Mouse (Mus musculus): ENCODE results near the gene Plekhd1. TPM values are rescaled to one million over a fixed set of nuclear protein-coding genes. Genes with fewer than 3 reads are reported as not detected.

Plekhd1 gene
- polyA plus RNA-seq, 1 experiment from 2014 or later: 0.70 TPM

GRCm38 (mm10) chr12:80729758-80730530 is 37.6 kb downstream of the Plekhd1 start:
- Histone ChIP-seq H3K27me3 (replicated peaks; ENCODE audit: control insufficient read depth, insufficient read depth, low read length) (no peaks in the 10 kb centered on the region; the same call in 1 of the 2 replicates), H3K9me3 (ENCODE audit: control insufficient read depth, low read length) (no peaks in the 10 kb centered on the region), H3K36me3 (ENCODE audit: control insufficient read depth, insufficient read depth, low read length) (no peaks in the 10 kb centered on the region), H3K4me1 (replicated peaks; ENCODE audit: control insufficient read depth, insufficient read depth, low read length) (peaks cover under 1% of the 10 kb centered on the region), H3K27ac (ENCODE audit: low read depth, low read length) (no peak overlapping the region), H3K9ac (ENCODE audit: low read depth, low read length) (no peak overlapping the region), H3K4me3 (ENCODE audit: low read depth, low read length) (no peak overlapping the region), H3K4me2 (no peak overlapping the region)
- ATAC-seq (replicated peaks; ENCODE audit: low FRiP score): no peak
- 78% methylated on average over 12 of the region's 12 CpGs for WGBS
- no peak for DNase-seq (ENCODE audit: low spot score)

GRCm38 (mm10) chr12:80730567-80730966 is 38.2 kb downstream of the Plekhd1 start:
- Histone ChIP-seq H3K4me2 (peak overlapping the region; percentile 19; the same call in 1 of the 2 replicates), H3K9me3 (ENCODE audit: control insufficient read depth, low read length) (no peaks in the 10 kb centered on the region), H3K9ac (ENCODE audit: low read depth, low read length) (no peak overlapping the region), H3K27ac (ENCODE audit: low read depth, low read length) (no peak overlapping the region), H3K36me3 (ENCODE audit: control insufficient read depth, insufficient read depth, low read length) (no peaks in the 10 kb centered on the region), H3K4me3 (ENCODE audit: low read depth, low read length) (no peak overlapping the region), H3K4me1 (replicated peaks; ENCODE audit: control insufficient read depth, insufficient read depth, low read length) (peaks cover 4% of the 10 kb centered on the region), H3K27me3 (replicated peaks; ENCODE audit: control insufficient read depth, insufficient read depth, low read length) (no peaks in the 10 kb centered on the region; the same call in 1 of the 2 replicates)
- WGBS: 15% methylated on average over 9 of the region's 9 CpGs
- peak; percentile 53 for DNase-seq (ENCODE audit: low spot score)
- no peak for ATAC-seq (replicated peaks; ENCODE audit: low FRiP score)

GRCm38 (mm10) chr12:80734526-80735470 is 42.4 kb downstream of the Plekhd1 start:
- no peaks in the 10 kb centered on the region for H3K36me3 ChIP-seq (ENCODE audit: control insufficient read depth, insufficient read depth, low read length)
- H3K27me3 ChIP-seq (replicated peaks; ENCODE audit: control insufficient read depth, insufficient read depth, low read length): peaks cover 27% of the 10 kb centered on the region
- H3K27ac ChIP-seq (ENCODE audit: low read depth, low read length): no peak overlapping the region
- H3K9ac ChIP-seq (ENCODE audit: low read depth, low read length): no peak overlapping the region
- ATAC-seq (replicated peaks; ENCODE audit: low FRiP score) (no peak), DNase-seq (ENCODE audit: low spot score) (no peak)
- H3K9me3 ChIP-seq (ENCODE audit: control insufficient read depth, low read length): no peaks in the 10 kb centered on the region
- H3K4me3 ChIP-seq (ENCODE audit: low read depth, low read length): no peak overlapping the region
- H3K4me2 ChIP-seq: no peak overlapping the region
- 47% methylated on average over 13 of the region's 13 CpGs for WGBS
- peaks cover 4% of the 10 kb centered on the region for H3K4me1 ChIP-seq (replicated peaks; ENCODE audit: control insufficient read depth, insufficient read depth, low read length)

- Histone ChIP-seq H3K27me3 (replicated peaks; ENCODE audit: control insufficient read depth, insufficient read depth, low read length) (peaks cover 39% of the 10 kb centered on the region), H3K36me3 (ENCODE audit: control insufficient read depth, insufficient read depth, low read length) (no peaks in the 10 kb centered on the region), H3K4me3 (ENCODE audit: low read depth, low read length) (no peak overlapping the region), H3K4me1 (replicated peaks; ENCODE audit: control insufficient read depth, insufficient read depth, low read length) (peaks cover 4% of the 10 kb centered on the region), H3K9ac (ENCODE audit: low read depth, low read length) (no peak overlapping the region), H3K27ac (ENCODE audit: low read depth, low read length) (no peak overlapping the region), H3K4me2 (no peak overlapping the region), H3K9me3 (ENCODE audit: control insufficient read depth, low read length) (no peaks in the 10 kb centered on the region)
- ATAC-seq (replicated peaks; ENCODE audit: low FRiP score) (no peak), DNase-seq (ENCODE audit: low spot score) (no peak)
- WGBS: 40% methylated on average over 13 of the region's 13 CpGs
Observed at GRCm38 (mm10) chr12:80736464-80737282, 44.3 kb downstream of the Plekhd1 start.

- 66% methylated on average over 5 of the region's 5 CpGs for WGBS
- no peak overlapping the region for H3K4me2 ChIP-seq
- no peak overlapping the region for H3K9ac ChIP-seq (ENCODE audit: low read depth, low read length)
- DNase-seq (ENCODE audit: low spot score) (no peak), ATAC-seq (replicated peaks; ENCODE audit: low FRiP score) (no peak)
- no peaks in the 10 kb centered on the region for H3K9me3 ChIP-seq (ENCODE audit: control insufficient read depth, low read length)
- H3K27ac ChIP-seq (ENCODE audit: low read depth, low read length): no peak overlapping the region
- no peaks in the 10 kb centered on the region for H3K36me3 ChIP-seq (ENCODE audit: control insufficient read depth, insufficient read depth, low read length)
- H3K27me3 ChIP-seq (replicated peaks; ENCODE audit: control insufficient read depth, insufficient read depth, low read length): peaks cover 39% of the 10 kb centered on the region
- peaks cover 4% of the 10 kb centered on the region for H3K4me1 ChIP-seq (replicated peaks; ENCODE audit: control insufficient read depth, insufficient read depth, low read length)
- no peak overlapping the region for H3K4me3 ChIP-seq (ENCODE audit: low read depth, low read length)
Observed at GRCm38 (mm10) chr12:80737283-80737600, 44.9 kb downstream of the Plekhd1 start.

GRCm38 (mm10) chr12:80739482-80739881 is 47.1 kb downstream of the Plekhd1 start:
- H3K4me3 ChIP-seq (ENCODE audit: low read depth, low read length): no peak overlapping the region
- no peaks in the 10 kb centered on the region for H3K36me3 ChIP-seq (ENCODE audit: control insufficient read depth, insufficient read depth, low read length)
- ATAC-seq (replicated peaks; ENCODE audit: low FRiP score): no peak
- H3K27me3 ChIP-seq (replicated peaks; ENCODE audit: control insufficient read depth, insufficient read depth, low read length): peaks cover 43% of the 10 kb centered on the region
- WGBS: 26% methylated on average over 9 of the region's 9 CpGs
- no peak overlapping the region for H3K27ac ChIP-seq (ENCODE audit: low read depth, low read length)
- H3K4me1 ChIP-seq (replicated peaks; ENCODE audit: control insufficient read depth, insufficient read depth, low read length): peaks cover 4% of the 10 kb centered on the region
- H3K9me3 ChIP-seq (ENCODE audit: control insufficient read depth, low read length): no peaks in the 10 kb centered on the region
- H3K4me2 ChIP-seq: no peak overlapping the region
- no peak overlapping the region for H3K9ac ChIP-seq (ENCODE audit: low read depth, low read length)
- no peak for DNase-seq (ENCODE audit: low spot score)

- Histone ChIP-seq H3K9me3 (ENCODE audit: control insufficient read depth, low read length) (no peaks in the 10 kb centered on the region), H3K4me2 (no peak overlapping the region), H3K4me3 (ENCODE audit: low read depth, low read length) (no peak overlapping the region), H3K27me3 (replicated peaks; ENCODE audit: control insufficient read depth, insufficient read depth, low read length) (peaks cover 28% of the 10 kb centered on the region), H3K36me3 (ENCODE audit: control insufficient read depth, insufficient read depth, low read length) (no peaks in the 10 kb centered on the region), H3K4me1 (replicated peaks; ENCODE audit: control insufficient read depth, insufficient read depth, low read length) (no peaks in the 10 kb centered on the region), H3K9ac (ENCODE audit: low read depth, low read length) (no peak overlapping the region), H3K27ac (ENCODE audit: low read depth, low read length) (no peak overlapping the region)
- 83% methylated on average over 1 of the region's 1 CpGs for WGBS
- ATAC-seq (replicated peaks; ENCODE audit: low FRiP score) (no peak), DNase-seq (ENCODE audit: low spot score) (no peak)
Observed at GRCm38 (mm10) chr12:80744614-80745013, 52.2 kb downstream of the Plekhd1 start.

GRCm38 (mm10) chr12:80746031-80746813 is 53.8 kb downstream of the Plekhd1 start:
- no peak for DNase-seq (ENCODE audit: low spot score)
- H3K4me3 ChIP-seq (ENCODE audit: low read depth, low read length): no peak overlapping the region
- H3K36me3 ChIP-seq (ENCODE audit: control insufficient read depth, insufficient read depth, low read length): no peaks in the 10 kb centered on the region
- no peak overlapping the region for H3K27ac ChIP-seq (ENCODE audit: low read depth, low read length)
- H3K4me2 ChIP-seq: no peak overlapping the region
- H3K9me3 ChIP-seq (ENCODE audit: control insufficient read depth, low read length): no peaks in the 10 kb centered on the region
- no peaks in the 10 kb centered on the region for H3K4me1 ChIP-seq (replicated peaks; ENCODE audit: control insufficient read depth, insufficient read depth, low read length)
- no peak for ATAC-seq (replicated peaks; ENCODE audit: low FRiP score)
- WGBS: 57% methylated on average over 8 of the region's 8 CpGs
- no peak overlapping the region for H3K9ac ChIP-seq (ENCODE audit: low read depth, low read length)
- H3K27me3 ChIP-seq (replicated peaks; ENCODE audit: control insufficient read depth, insufficient read depth, low read length): peaks cover 25% of the 10 kb centered on the region

All from liver, embryonic 11.5 days (tissue).